Mouse (Mus musculus): Measurements from ENCODE around the gene Usf3. TPM values are rescaled to one million over a fixed set of nuclear protein-coding genes. Genes with fewer than 3 reads are reported as not detected.

The Usf3 gene
- polyA plus RNA-seq, 1 experiment, result 11.6 TPM

- TF ChIP-seq CTCF (IDR thresholded peaks at IDR 0.05; ENCODE audit: borderline replicate concordance, extremely low read depth, insufficient read depth, insufficient read length) (peak; percentile 19; the same call in 1 of the 2 replicates), POLR2A (IDR thresholded peaks at IDR 0.05; ENCODE audit: borderline replicate concordance, extremely low read depth, insufficient read depth, insufficient read length, poor library complexity, severe bottlenecking) (no peak)
- DNase-seq (ENCODE audit: low read depth), result peak; percentile 91
These were observed 32.8 kb upstream of the Usf3 start for GRCm38 (mm10) chr16:44140186-44140787.

- TF ChIP-seq CTCF (IDR thresholded peaks at IDR 0.05; ENCODE audit: borderline replicate concordance, extremely low read depth, insufficient read depth, insufficient read length) (no peak), POLR2A (IDR thresholded peaks at IDR 0.05; ENCODE audit: borderline replicate concordance, extremely low read depth, insufficient read depth, insufficient read length, poor library complexity, severe bottlenecking) (no peak)
- DNase-seq (ENCODE audit: low read depth), result peak; percentile 69
These were observed 31.6 kb upstream of the Usf3 start for GRCm38 (mm10) chr16:44141483-44141882.

- TF ChIP-seq POLR2A (IDR thresholded peaks at IDR 0.05; ENCODE audit: borderline replicate concordance, extremely low read depth, insufficient read depth, insufficient read length, poor library complexity, severe bottlenecking), result no peak
- no peak for TF ChIP-seq CTCF (IDR thresholded peaks at IDR 0.05; ENCODE audit: borderline replicate concordance, extremely low read depth, insufficient read depth, insufficient read length)
- DNase-seq (ENCODE audit: low read depth), result peak; percentile 22
These were observed 23.9 kb upstream of the Usf3 start for GRCm38 (mm10) chr16:44149002-44149767.

GRCm38 (mm10) chr16:44154497-44155057 is 18.5 kb upstream of the Usf3 start:
- no peak for DNase-seq (ENCODE audit: low read depth)
- TF ChIP-seq POLR2A (IDR thresholded peaks at IDR 0.05; ENCODE audit: borderline replicate concordance, extremely low read depth, insufficient read depth, insufficient read length, poor library complexity, severe bottlenecking), result no peak
- TF ChIP-seq CTCF (IDR thresholded peaks at IDR 0.05; ENCODE audit: borderline replicate concordance, extremely low read depth, insufficient read depth, insufficient read length), result no peak

GRCm38 (mm10) chr16:44159325-44159724 is 13.7 kb upstream of the Usf3 start:
- no peak for TF ChIP-seq CTCF (IDR thresholded peaks at IDR 0.05; ENCODE audit: borderline replicate concordance, extremely low read depth, insufficient read depth, insufficient read length)
- no peak for TF ChIP-seq POLR2A (IDR thresholded peaks at IDR 0.05; ENCODE audit: borderline replicate concordance, extremely low read depth, insufficient read depth, insufficient read length, poor library complexity, severe bottlenecking)

GRCm38 (mm10) chr16:44163831-44164230 is 9.2 kb upstream of the Usf3 start:
- no peak for DNase-seq (ENCODE audit: low read depth)
- TF ChIP-seq POLR2A (IDR thresholded peaks at IDR 0.05; ENCODE audit: borderline replicate concordance, extremely low read depth, insufficient read depth, insufficient read length, poor library complexity, severe bottlenecking) (no peak), CTCF (IDR thresholded peaks at IDR 0.05; ENCODE audit: borderline replicate concordance, extremely low read depth, insufficient read depth, insufficient read length) (no peak)

More at GRCm38 (mm10) chr16:44159325-44159724, 13.7 kb upstream of the Usf3 start:
- DNase-seq (ENCODE audit: low read depth), result no peak

- TF ChIP-seq CTCF (IDR thresholded peaks at IDR 0.05; ENCODE audit: borderline replicate concordance, extremely low read depth, insufficient read depth, insufficient read length) (no peak), POLR2A (IDR thresholded peaks at IDR 0.05; ENCODE audit: borderline replicate concordance, extremely low read depth, insufficient read depth, insufficient read length, poor library complexity, severe bottlenecking) (no peak)
- DNase-seq (ENCODE audit: low read depth), result no peak
These were observed 7.9 kb upstream of the Usf3 start for GRCm38 (mm10) chr16:44165182-44165581.

- no peak for DNase-seq (ENCODE audit: low read depth)
- TF ChIP-seq POLR2A (IDR thresholded peaks at IDR 0.05; ENCODE audit: borderline replicate concordance, extremely low read depth, insufficient read depth, insufficient read length, poor library complexity, severe bottlenecking) (no peak), CTCF (IDR thresholded peaks at IDR 0.05; ENCODE audit: borderline replicate concordance, extremely low read depth, insufficient read depth, insufficient read length) (no peak)
These were observed 4.1 kb upstream of the Usf3 start for GRCm38 (mm10) chr16:44168990-44169389.

GRCm38 (mm10) chr16:44172297-44173154 is 520 bp upstream of the Usf3 start:
- TF ChIP-seq POLR2A (IDR thresholded peaks at IDR 0.05; ENCODE audit: borderline replicate concordance, extremely low read depth, insufficient read depth, insufficient read length, poor library complexity, severe bottlenecking) (no peak), CTCF (IDR thresholded peaks at IDR 0.05; ENCODE audit: borderline replicate concordance, extremely low read depth, insufficient read depth, insufficient read length) (peak; percentile 59; the same call in 1 of the 2 replicates)

GRCm38 (mm10) chr16:44173966-44174530 is 1.0 kb downstream of the Usf3 start:
- DNase-seq (ENCODE audit: low read depth), result no peak
- TF ChIP-seq POLR2A (IDR thresholded peaks at IDR 0.05; ENCODE audit: borderline replicate concordance, extremely low read depth, insufficient read depth, insufficient read length, poor library complexity, severe bottlenecking) (no peak), CTCF (IDR thresholded peaks at IDR 0.05; ENCODE audit: borderline replicate concordance, extremely low read depth, insufficient read depth, insufficient read length) (no peak)

More at GRCm38 (mm10) chr16:44172297-44173154, 520 bp upstream of the Usf3 start:
- DNase-seq (ENCODE audit: low read depth), result peak; percentile 100
